Mouse (Mus musculus) cerebellum, adult 9-11 months (tissue): ENCODE data around the gene Tfam.

Experiments
- DNase-seq: peaks from one replicate; pipeline ENCODE4 v3.0.0; 2022

Gene Tfam

GRCm38 (mm10) chr10:71238240-71238554 is at the start of gene Tfam:
Gene Tfam (minus strand): TSS chr10:71238280.
- no peak for DNase-seq

- peak; percentile 93 for DNase-seq
Observed at GRCm38 (mm10) chr10:71285126-71285580, 47.1 kb upstream of the Tfam start, which contains the start of gene Ube2d1. Gene Ube2d1 (minus strand): TSS chr10:71285262.

DNA sequence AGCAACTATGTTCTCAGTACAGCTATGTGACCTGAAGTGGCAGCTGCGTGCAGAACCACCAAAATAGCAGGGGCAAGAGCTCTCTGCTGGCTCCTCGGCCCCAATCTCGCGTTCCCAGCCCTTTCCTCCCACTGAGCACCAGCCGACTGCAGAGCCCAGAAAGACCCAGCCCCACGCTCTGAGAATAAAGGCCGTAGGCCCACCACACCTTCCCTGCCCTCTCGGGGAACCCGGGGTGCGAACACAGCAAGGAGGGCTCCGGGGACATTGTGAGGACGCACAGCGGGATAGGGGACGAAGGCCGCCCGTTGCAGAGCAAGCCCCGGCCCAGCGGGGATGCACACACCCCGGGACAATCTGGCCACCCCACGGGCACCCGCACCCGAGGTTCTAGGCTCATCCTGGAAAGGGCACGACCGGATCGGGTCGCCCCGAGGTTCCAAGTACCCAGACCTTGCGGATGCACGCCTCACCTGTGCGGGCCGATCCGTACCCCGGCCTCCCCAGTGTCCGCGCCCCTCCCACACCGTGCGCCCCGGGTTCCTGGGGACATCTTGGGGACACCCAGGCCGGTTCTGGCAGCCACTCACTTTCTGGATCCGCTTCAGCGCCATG is 46.5 kb upstream of the Tfam start:
- no peak for DNase-seq

DNA sequence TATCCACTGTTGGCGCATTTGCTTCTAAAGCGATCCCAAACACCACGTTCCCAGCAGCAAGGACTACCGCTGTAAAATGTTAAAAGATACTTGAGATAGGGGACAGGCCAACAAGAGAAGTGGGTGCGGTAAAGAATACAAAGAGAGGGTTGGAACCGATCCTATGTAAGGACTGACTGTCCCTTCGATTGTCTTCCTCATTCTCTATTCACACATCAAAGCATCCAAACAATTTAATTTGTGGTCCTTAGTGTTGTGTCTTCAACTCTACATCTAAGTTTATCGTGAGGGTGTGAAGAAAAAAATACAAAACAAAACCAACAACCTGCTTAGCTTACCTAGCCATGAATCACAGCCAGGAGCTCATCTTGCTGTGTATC is 46.0 kb upstream of the Tfam start:
- DNase-seq, result no peak

DNA sequence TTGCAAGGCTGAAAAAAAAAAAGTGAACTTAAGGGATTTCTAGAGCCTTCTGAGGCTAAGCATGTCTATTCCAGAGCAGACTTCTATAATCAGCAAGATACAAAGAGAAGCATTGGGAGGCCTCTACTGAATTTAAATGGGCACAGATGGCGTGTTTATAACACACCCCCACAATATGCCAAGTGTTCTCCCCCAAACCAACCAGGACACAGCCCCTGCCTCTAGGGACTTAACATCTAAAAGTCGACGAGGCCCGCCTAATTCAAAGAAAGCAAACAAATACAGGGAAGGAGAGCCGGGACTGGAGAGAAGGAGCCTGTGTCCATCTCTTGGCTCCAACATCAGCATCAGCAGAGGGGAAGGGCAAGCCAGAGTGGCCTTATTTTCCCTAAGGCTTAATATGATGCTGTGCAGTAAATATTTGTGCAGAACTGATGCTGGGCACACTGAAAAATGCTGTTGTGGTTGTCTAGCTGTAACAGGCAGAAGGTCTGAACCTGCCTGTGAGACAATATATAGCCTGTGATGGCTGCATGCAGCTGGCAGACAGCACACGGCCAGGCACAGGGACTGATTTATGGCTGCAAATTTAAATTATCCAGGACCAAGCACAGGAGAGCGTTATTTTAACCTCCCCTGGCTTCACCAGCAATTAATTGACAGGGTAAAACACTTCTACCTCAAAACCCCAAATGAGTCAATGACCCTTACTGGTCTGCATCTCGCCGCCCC is 35.1 kb upstream of the Tfam start:
- peak; percentile 48 for DNase-seq

DNA sequence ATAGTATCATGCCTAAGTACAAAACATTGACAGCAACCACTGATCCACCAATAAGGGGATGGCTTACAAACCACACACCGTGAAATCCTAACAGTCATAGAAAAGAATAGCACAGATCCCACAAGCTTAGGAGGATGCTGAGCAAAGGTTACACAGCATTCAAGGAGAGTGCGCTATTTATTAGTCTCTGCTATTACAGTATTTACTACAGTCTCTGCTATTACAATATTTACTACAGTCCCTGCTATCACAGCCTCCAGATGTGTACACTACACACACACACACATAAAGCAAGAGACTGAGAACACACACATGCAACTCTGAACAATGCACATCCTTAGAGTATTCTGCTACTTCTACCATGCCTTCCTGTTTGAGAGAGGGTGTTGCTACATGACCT is 29.9 kb upstream of the Tfam start:
- DNase-seq, result no peak

DNA sequence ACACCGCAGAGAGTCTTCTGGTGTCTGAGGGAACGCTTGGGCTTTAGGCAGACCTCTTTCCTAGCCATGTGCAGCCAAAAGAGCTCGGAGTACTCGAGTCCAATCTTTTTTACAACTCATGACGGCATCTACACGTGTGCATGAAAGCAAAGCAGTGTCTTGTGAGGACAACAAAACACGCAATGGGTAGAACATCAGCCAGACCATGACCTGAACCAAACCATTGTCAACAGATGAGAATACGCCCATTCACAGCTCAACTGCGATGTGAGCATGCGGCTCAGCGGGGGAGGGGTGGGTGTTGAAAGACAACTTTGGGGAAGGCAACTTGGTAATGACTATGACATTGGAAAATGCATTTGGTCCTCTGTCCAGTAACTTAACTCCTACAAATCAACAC is 29.4 kb upstream of the Tfam start:
- DNase-seq, result no peak

DNA sequence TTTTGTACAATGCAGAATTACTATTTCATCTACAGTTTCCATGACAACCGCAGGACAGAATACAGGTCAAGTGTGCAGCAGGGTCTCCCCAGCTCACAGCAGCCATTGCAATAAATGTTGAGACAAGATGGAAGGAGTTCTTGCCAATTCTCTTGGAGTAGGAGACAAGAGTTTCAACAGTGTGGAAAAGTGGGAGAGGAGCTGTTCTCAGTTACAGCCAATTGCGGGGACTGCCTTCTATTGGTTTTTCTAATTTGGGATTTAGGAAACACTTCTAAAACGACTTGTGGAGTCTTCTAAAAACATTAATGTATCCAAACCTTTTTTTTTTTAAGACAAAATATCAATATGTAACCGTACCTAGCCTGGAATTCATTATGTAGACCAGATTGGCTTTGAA is 27.0 kb upstream of the Tfam start:
- DNase-seq, result no peak

DNA sequence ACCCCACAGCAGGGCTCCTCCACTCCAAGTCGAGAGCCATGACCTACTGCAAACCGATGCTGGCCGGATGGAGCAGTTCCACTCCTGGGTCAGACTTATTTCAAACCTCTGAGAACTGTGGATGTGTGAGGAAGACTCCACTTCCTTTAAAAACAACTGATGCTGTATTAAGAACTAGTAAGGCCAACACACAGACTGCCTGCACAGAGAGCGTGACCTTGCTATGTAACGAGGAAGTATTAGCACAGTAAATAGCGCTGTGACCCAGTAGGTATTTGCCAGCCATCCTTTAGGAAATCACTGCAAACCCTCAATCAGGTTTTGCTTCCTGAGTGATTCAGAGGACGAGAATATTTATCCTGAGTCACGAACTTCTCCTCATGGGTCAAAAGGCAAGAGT is 23.6 kb upstream of the Tfam start:
- DNase-seq, result no peak

DNA sequence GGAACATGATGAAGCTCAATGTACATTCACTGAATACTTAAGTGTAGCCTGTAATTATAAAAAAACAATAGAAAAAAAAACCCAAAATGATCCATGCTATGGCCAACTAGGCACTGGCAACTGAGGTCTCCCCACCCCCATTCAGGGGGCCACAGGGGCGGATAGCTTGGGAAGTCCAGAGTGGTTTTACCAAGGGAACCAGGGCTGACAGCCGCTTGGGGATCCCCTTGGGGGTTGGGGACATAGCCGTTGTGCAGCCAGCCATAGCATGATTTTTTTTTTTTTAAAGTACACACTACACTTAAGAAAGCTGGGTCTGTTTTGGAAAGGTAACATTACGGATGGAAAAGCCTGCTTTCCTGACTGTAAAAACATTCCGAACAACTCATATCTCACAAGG is 20.9 kb upstream of the Tfam start:
- DNase-seq, result no peak

DNA sequence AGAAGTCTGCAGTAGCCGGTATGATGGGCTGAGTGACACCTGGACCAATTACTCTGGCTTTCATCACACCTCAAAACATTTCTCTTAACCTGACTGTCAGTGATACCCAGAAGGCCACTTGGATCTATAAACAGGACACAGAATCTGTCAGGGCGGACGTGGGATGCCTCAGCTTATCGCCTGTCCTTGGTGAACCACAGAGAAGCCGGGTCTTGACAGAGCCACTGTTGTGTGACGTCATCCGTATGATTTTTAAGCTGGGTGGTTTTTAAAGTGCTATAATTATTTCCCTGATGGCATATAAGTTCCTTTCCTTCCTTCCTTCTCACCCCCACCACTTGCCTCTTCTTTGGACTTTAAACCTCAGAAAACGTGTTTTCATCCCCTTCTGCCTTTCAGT is 20.4 kb upstream of the Tfam start:
- no peak for DNase-seq

GRCm38 (mm10) chr10:71253147-71253546 is 15.1 kb upstream of the Tfam start:
- DNase-seq, result no peak

- DNase-seq, result no peak
Observed at GRCm38 (mm10) chr10:71252421-71252820, 14.3 kb upstream of the Tfam start.

DNA sequence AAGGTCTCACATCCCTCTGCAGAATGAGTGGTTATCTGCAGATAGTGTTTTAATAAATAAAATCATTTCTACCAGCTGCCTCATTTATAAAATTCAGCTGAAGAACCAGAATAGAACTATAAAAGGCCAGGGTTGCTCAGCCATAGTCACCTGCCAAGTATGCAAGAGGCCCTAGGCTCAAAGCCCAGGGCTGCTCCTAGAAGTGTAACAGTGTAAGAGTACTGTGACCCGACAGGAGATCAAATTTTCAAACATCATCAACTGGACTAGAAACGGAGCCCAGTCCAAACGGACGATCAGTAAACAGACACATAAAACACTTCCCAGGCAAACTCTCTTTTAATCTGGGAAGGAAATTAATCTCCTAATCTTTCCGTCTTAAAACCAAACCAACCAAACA is 13.8 kb upstream of the Tfam start:
- DNase-seq, result no peak

DNA sequence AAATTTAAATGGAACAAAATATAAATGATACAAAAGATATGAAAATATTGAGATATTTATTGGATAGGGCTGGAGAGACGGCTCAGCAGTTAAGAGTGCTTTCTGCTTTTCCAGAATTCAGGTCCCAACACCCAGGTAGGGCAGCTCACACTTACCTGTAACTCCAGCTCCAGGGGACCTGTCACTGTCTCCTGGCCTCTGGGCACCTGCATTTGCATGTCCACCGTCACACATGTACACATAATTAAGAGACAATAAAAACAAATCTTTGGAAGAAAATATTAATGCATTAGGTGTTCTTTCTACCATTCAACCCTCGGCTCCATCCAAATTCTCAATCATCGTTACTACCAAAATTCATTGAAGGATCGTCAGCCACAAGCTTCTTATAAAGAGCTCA is 13.2 kb upstream of the Tfam start:
- no peak for DNase-seq

GRCm38 (mm10) chr10:71250472-71250871 is 12.4 kb upstream of the Tfam start:
- peak; percentile 89 for DNase-seq

DNA sequence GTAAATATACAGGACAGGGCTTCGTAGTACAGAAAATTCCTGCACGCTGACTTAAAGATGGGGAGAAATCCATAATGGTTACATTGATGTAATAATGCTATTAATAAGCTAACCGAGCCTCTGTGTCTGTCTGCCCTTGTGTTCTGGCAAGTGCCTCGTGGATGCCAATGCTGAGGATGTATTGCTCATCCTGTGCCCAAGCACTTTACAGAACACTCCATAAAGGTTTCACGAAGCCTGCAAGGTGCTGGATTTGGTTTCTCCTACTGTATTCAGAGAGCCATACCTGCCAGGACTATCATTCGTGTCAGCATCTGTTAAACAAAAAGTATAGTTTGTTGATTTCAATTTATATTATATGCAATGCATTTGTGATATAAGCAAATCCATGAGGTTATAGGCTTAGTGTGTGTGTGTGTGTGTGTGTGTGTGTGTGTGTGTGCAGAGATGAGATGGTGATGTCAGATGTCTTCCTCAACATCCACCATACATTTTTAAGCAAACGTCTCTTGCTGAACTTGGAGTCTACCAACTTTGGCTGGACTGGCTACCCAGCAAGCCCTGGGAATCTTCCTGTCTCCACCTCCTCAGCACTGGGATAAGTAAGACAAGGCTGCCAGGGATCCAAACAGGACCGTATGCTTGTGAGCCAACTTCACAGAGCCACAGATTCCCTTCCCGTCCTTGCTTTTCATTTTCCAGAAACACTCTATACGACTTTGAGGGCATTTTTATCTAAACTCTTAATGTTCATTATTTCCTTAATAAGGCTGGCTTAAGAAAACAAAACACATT is 11.2 kb upstream of the Tfam start:
- peak; percentile 43 for DNase-seq

- no peak for DNase-seq
Observed at GRCm38 (mm10) chr10:71246956-71247355, 8.9 kb upstream of the Tfam start.

GRCm38 (mm10) chr10:71239479-71240120 is 1.5 kb upstream of the Tfam start:
- DNase-seq, result no peak

DNA sequence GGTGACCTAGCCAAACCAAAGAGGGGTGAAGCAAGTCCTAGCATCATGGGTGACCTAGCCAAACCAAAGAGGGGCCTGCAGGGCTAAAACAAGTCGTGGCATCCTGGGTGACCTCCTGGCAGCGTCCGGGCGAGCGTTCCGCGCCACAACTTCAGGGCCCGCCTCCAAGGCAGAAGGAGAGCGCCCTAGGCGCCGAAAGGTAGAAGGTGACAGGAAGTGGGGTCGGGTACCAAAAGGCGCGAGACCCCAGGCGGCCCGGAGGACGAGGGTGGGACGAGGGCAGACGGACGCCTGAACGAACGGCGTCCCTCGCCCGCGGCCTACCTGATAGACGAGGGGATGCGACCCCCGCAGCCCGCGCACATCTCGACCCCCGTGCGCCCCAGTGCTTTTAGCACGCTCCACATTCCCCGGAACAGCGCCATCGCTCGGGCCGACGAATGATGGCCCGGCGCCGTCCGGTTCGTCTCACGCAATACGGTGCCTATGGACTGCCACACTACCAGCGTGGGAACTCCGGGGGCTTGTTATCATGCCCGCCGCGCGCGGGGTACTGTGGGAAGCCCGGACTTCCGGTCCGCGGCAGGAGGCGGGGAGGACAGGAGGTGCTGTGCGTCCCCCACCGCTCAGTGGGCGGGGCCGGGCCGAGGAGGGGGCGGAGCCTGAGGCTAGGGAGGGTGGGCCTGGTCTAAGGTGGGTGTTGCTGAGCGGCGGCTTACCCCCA is 402 bp downstream of the Tfam start:
- DNase-seq, result peak; percentile 97

DNA sequence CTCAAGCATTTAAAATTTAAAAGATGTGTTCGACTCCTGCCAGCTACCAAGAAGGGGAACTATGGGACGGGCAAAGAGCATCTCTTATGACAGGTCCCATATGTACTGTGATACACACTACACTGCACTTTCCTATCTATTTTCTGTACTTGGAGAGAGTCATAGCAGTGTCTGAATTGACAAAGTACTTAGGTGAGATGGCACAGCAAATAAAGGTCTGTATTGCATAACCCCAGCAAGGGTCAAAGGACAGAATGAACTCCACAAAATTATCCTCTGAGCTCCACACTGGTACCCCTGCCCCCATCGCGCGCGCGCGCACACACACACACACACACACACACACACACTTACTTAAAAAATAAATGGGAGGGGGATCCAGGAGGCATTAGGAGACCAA is 4.0 kb downstream of the Tfam start:
- no peak for DNase-seq

- peak; percentile 56 for DNase-seq
Observed at GRCm38 (mm10) chr10:71225894-71226293, 12.2 kb downstream of the Tfam start.

- no peak for DNase-seq
Observed at GRCm38 (mm10) chr10:71223101-71223500, 15.0 kb downstream of the Tfam start.
